Mouse (Mus musculus): ENCODE measurements around the gene Ripply1. TPM values are rescaled to one million over a fixed set of nuclear protein-coding genes. Genes with fewer than 3 reads are reported as not detected.

Gene Ripply1
- 1.1 TPM for polyA plus RNA-seq (2014; fragmentation: Illumina TruSeq; extraction: RNeasy Lipid Tissue Mini Kit (QIAGEN cat#74804); ENCODE audit: low read depth, low replicate concordance)

GRCm38 (mm10) chrX:139782278-139783044 lies at the start of gene Ripply1:
TSS of gene Ripply1 (minus strand) at chrX:139782353.

GRCm38 (mm10) chrX:139800406-139800878 lies 18.3 kb upstream of the Ripply1 start, which contains the start of gene Cldn2:
TSS of gene Cldn2 (plus strand) at chrX:139800828.

Other genes starting within 250 kb of the Ripply1 start
- 215 TPM for gene Rnf128, start 219.0 kb downstream of the Ripply1 start, polyA plus RNA-seq (2014; fragmentation: Illumina TruSeq; extraction: RNeasy Lipid Tissue Mini Kit (QIAGEN cat#74804); ENCODE audit: low read depth, low replicate concordance)
- 20.7 TPM for gene Tbc1d8b, start 97.4 kb downstream of the Ripply1 start, polyA plus RNA-seq (2014; fragmentation: Illumina TruSeq; extraction: RNeasy Lipid Tissue Mini Kit (QIAGEN cat#74804); ENCODE audit: low read depth, low replicate concordance)
- gene Gm15013, start 67.9 kb downstream of the Ripply1 start, polyA plus RNA-seq (2014; fragmentation: Illumina TruSeq; extraction: RNeasy Lipid Tissue Mini Kit (QIAGEN cat#74804); ENCODE audit: low read depth, low replicate concordance), result not detected
- 77.7 TPM for gene Cldn2, start 18.5 kb upstream of the Ripply1 start, polyA plus RNA-seq (2014; fragmentation: Illumina TruSeq; extraction: RNeasy Lipid Tissue Mini Kit (QIAGEN cat#74804); ENCODE audit: low read depth, low replicate concordance)
- gene Morc4, start 89.3 kb upstream of the Ripply1 start, polyA plus RNA-seq (2014; fragmentation: Illumina TruSeq; extraction: RNeasy Lipid Tissue Mini Kit (QIAGEN cat#74804); ENCODE audit: low read depth, low replicate concordance), result 4.5 TPM
- gene Rbm41, start 216.2 kb upstream of the Ripply1 start, polyA plus RNA-seq (2014; fragmentation: Illumina TruSeq; extraction: RNeasy Lipid Tissue Mini Kit (QIAGEN cat#74804); ENCODE audit: low read depth, low replicate concordance), result 5.1 TPM

Data from liver, adult 10 weeks (tissue).